Mouse (Mus musculus): ENCODE measurements at regions not wholly inside any gene's neighbourhood (a gene's known extent, or its start where the extent isn't known, plus 50 kb on each side); places are given as distances from the start of the nearest gene placed in this dataset.

- no peak for DNase-seq (ENCODE audit: extremely low spot score, low spot score)
Observed at GRCm38 (mm10) chr7:142835319-142835718, 92.1 kb upstream of the Ins2 start.

GRCm38 (mm10) chr7:142830969-142831673, 87.9 kb upstream of the Ins2 start:
- DNase-seq (ENCODE audit: extremely low spot score, low spot score) = no peak

GRCm38 (mm10) chr7:142810711-142811110, 67.5 kb upstream of the Ins2 start:
- DNase-seq (ENCODE audit: extremely low spot score, low spot score) = no peak

- peak; percentile 36 for DNase-seq (ENCODE audit: extremely low spot score, low spot score)
Observed at GRCm38 (mm10) chr7:142799424-142799823, 56.2 kb upstream of the Ins2 start.

- DNase-seq (ENCODE audit: extremely low spot score, low spot score) = no peak
Observed at GRCm38 (mm10) chr7:142794481-142794880, 51.3 kb upstream of the Ins2 start.

Measured in neural tube, embryonic 10.5 days (tissue).